Mouse (Mus musculus) myocyte (in vitro differentiated cells): ENCODE data around the gene Mast4.

Experiments used
- POLR2A ChIP-seq: IDR thresholded peaks from one replicate; pipeline ENCODE4 v1.6.1; 2011; ENCODE audit warnings: low read depth, mild to moderate bottlenecking, control low read depth, moderate library complexity; ENCODE audit not compliant: insufficient read length
- REST ChIP-seq: IDR thresholded peaks from one replicate; pipeline ENCODE4 v1.6.1; 2011; ENCODE audit warnings: mild to moderate bottlenecking, control low read depth, moderate library complexity; ENCODE audit not compliant: insufficient read depth, insufficient read length
- TCF12 ChIP-seq: IDR thresholded peaks from one replicate; pipeline ENCODE4 v1.6.1; 2011; ENCODE audit warnings: mild to moderate bottlenecking, control low read depth; ENCODE audit not compliant: poor library complexity, insufficient read depth, severe bottlenecking

GRCm38 (mm10) chr13:102955506-102955905, 378.8 kb downstream of the Mast4 start:
- TF ChIP-seq REST: no peak
- no peak for TF ChIP-seq TCF12
- no peak for TF ChIP-seq POLR2A
